In the genomic region with DNA sequence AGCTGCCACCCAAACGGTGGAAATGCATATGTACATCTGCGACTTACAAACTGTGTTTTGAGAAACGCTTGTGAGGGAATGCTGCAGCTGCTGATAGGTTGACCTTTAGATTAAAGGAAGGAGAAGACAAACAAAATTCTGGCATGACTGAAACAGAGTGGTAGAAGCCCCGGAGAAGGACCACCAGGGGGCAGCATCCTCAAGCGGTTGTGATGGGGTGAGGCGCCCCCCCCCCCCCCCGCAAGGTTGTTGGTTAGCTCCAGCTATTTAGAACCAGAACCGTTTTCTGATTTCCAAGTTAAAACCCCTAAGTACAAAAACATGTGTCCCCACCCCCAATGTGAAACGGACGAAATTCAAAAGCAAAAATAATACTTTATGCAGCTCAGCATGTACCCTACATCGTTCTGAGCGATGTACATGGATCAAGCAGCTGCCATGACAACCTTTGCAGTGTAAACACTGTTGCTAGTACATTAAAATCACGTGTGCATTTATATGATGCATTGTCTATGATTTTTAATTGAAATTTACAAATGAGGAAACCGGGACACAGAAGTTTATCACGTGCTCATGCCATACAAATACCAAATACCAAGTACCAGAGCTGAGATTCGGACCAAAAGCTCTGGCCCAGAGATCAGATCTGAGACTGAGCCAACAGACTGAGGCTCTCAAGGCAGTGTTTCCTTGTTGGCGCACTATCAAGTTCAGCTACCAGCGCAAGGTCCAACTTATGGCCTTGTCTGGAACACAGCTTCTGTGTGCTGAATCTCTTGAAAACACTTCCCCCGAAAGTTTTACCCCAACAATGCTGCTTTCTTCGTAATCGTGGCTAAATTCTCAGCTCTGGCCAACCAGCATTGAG, we compare ENCODE assay signal across 9 mouse cellular contexts.
A peak's percentile ranks its signal among the peaks of the same experiment; 100 is the strongest.
DNase-seq lines count a peak whose midpoint lies in the region; ATAC-seq lines count a peak whose summit lies in the region.
"Had no signal": no experiment of that assay in that cellular context is flagged by ENCODE, and none has a peak within 500 bp of the region (broad histone marks: within the 10 kb centered on the region; RNA-seq: fewer than 3 reads in every experiment).

No protein-coding gene starts in this region.

- no peak overlapping the region for H3K4me2 ChIP-seq in midbrain, embryonic 11.5 days
- H3K4me2 ChIP-seq in midbrain, embryonic 15.5 days = no peak overlapping the region

- H3K4me1 ChIP-seq in midbrain, embryonic 11.5 days (ENCODE audit: control insufficient read depth, insufficient read depth, low read length) = no peaks in the 10 kb centered on the region
- no peaks in the 10 kb centered on the region for H3K4me1 ChIP-seq in midbrain, embryonic 15.5 days

- 70% methylated on average over 19 of the region's 21 CpGs for WGBS in midbrain, embryonic 11.5 days
- WGBS in midbrain, embryonic 15.5 days = 67% methylated on average over 21 of the region's 21 CpGs

- H3K9ac ChIP-seq in midbrain, embryonic 11.5 days (ENCODE audit: low read length) = no peak overlapping the region
- no peak overlapping the region for H3K9ac ChIP-seq in midbrain, embryonic 15.5 days

- no peaks in the 10 kb centered on the region for H3K9me3 ChIP-seq in midbrain, embryonic 11.5 days (ENCODE audit: control insufficient read depth, low read length)
- H3K9me3 ChIP-seq in midbrain, embryonic 15.5 days = no peaks in the 10 kb centered on the region

- no peak overlapping the region for H3K27ac ChIP-seq in midbrain, embryonic 11.5 days (ENCODE audit: low read depth, low read length)
- H3K27ac ChIP-seq in midbrain, embryonic 15.5 days = no peak overlapping the region

- no peak overlapping the region for H3K4me3 ChIP-seq in midbrain, embryonic 11.5 days (ENCODE audit: low read depth, low read length)
- H3K4me3 ChIP-seq in midbrain, embryonic 15.5 days = no peak overlapping the region
- H3K4me3 ChIP-seq: myocyte had no signal

- H3K36me3 ChIP-seq in midbrain, embryonic 11.5 days (ENCODE audit: control insufficient read depth, insufficient read depth, low read length) = no peaks in the 10 kb centered on the region
- no peaks in the 10 kb centered on the region for H3K36me3 ChIP-seq in midbrain, embryonic 15.5 days (replicated peaks)

- H3K27me3 ChIP-seq in midbrain, embryonic 11.5 days (ENCODE audit: control insufficient read depth, insufficient read depth, low read length) = peaks cover 3% of the 10 kb centered on the region; the same call in 1 of the 2 replicates
- peaks cover 8% of the 10 kb centered on the region for H3K27me3 ChIP-seq in midbrain, embryonic 15.5 days (replicated peaks)

- ATAC-seq in midbrain, embryonic 11.5 days (ENCODE audit: low FRiP score) = no peak
- ATAC-seq in midbrain, embryonic 15.5 days (replicated peaks) = no peak
- peak; percentile 59 for ATAC-seq in inflammation-experienced regulatory T-cells, adult 6 months

- peak; percentile 89 for DNase-seq in midbrain, embryonic 11.5 days (ENCODE audit: low spot score, missing footprints)
- DNase-seq in adrenal gland, adult 2 months = peak; percentile 52
- peak; percentile 36 for DNase-seq in embryo, embryonic 10 days (ENCODE audit: low spot score)
- DNase-seq in lung, adult 18-20 months = peak; percentile 63 to 73
- peak; percentile 82 for DNase-seq in right cerebral cortex, postnatal 14 days
- DNase-seq in yolk sac, embryonic 10.5 days (ENCODE audit: low spot score) = peak; percentile 38

Comparison
In these comparisons a context has a peak if more than half of its experiments do, and no peak if none do; other contexts are left out.
1. DNase-seq: peak in every context shown above with its lines; median percentile 89 in midbrain, embryonic 11.5 days; 82 in right cerebral cortex, postnatal 14 days; 68 in lung, adult 18-20 months; 52 in adrenal gland, adult 2 months; 38 in yolk sac, embryonic 10.5 days; 36 in embryo, embryonic 10 days.